Mouse (Mus musculus): ENCODE data around the gene Kremen1. TPM values are rescaled to one million over a fixed set of nuclear protein-coding genes. Genes with fewer than 3 reads are reported as not detected.

Kremen1 gene
- polyA plus RNA-seq, 1 experiment: 13.4 TPM

DNA sequence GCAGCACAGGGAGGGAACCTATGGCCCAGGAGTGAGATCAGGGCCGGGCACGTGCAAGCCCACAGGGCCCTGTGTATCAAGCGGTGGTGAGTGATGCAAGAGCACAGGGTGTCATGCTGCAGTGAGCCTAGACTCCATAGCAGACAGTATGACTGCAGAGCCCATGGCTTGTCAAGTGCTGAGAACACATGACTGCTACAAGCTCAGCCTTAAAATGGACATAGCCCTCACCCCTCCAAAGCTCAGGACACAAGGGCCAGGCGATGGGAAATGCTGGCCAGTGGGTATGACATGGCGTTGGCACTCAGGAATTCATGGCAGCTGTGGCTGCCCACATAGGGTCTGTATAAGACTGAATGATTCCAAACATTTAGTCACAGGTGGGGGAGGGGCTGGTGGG, 64.3 kb downstream of the Kremen1 start:
- H3K4me3 ChIP-seq (ENCODE audit: insufficient read depth, low read length): no peak overlapping the region
- TF ChIP-seq POLR2A (IDR thresholded peaks at IDR 0.05; ENCODE audit: borderline replicate concordance, low read depth, low read length) (no peak), CTCF (IDR thresholded peaks at IDR 0.05; ENCODE audit: low read depth, low read length) (no peak)
- H3K4me1 ChIP-seq (ENCODE audit: control insufficient read depth, insufficient read depth, low read length): no peaks in the 10 kb centered on the region
- no peak overlapping the region for H3K27ac ChIP-seq (ENCODE audit: insufficient read depth, low read depth, low read length)

DNA sequence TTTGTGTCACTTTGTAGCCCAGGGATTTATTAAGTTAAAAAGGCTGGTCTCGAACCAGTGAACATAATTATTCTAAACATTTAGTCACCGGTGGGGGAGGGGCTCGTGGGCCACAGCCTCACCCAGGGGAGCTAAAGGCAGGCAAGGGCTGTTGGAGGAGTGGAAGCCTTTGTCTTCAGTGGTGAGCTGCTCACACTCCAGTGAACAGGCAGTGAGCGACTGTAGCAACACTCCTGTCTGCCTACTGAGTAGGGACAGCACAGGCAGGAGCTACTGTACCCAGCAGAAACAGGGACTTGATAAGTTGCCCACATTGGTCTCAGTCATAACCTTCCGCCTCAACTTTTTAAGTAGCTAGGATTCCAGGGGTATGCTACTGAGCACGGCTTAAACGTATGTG, 64.8 kb downstream of the Kremen1 start:
- Histone ChIP-seq H3K4me3 (ENCODE audit: insufficient read depth, low read length) (no peak overlapping the region), H3K4me1 (ENCODE audit: control insufficient read depth, insufficient read depth, low read length) (no peaks in the 10 kb centered on the region), H3K27ac (ENCODE audit: insufficient read depth, low read depth, low read length) (no peak overlapping the region)
- TF ChIP-seq POLR2A (IDR thresholded peaks at IDR 0.05; ENCODE audit: borderline replicate concordance, low read depth, low read length): no peak
- TF ChIP-seq CTCF (IDR thresholded peaks at IDR 0.05; ENCODE audit: low read depth, low read length): no peak

DNA sequence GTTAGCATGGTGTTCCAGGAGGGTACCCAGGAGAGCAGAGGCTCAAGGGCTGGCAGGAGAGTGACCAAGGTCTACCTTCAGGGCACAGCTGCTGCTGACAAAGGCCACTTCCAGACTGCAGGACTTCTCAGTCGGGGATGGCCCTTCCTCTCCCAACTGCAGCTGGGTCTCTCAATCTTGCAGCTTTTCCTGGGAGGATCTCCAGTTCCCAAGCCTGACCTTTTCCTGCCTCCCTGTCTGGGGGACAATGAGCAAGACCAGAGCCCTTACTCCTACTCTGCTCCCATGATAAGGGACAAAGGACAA, 67.8 kb downstream of the Kremen1 start:
- no peaks in the 10 kb centered on the region for H3K4me1 ChIP-seq (ENCODE audit: control insufficient read depth, insufficient read depth, low read length)
- H3K4me3 ChIP-seq (ENCODE audit: insufficient read depth, low read length): no peak overlapping the region
- TF ChIP-seq POLR2A (IDR thresholded peaks at IDR 0.05; ENCODE audit: borderline replicate concordance, low read depth, low read length) (no peak), CTCF (IDR thresholded peaks at IDR 0.05; ENCODE audit: low read depth, low read length) (no peak)
- H3K27ac ChIP-seq (ENCODE audit: insufficient read depth, low read depth, low read length): no peak overlapping the region

DNA sequence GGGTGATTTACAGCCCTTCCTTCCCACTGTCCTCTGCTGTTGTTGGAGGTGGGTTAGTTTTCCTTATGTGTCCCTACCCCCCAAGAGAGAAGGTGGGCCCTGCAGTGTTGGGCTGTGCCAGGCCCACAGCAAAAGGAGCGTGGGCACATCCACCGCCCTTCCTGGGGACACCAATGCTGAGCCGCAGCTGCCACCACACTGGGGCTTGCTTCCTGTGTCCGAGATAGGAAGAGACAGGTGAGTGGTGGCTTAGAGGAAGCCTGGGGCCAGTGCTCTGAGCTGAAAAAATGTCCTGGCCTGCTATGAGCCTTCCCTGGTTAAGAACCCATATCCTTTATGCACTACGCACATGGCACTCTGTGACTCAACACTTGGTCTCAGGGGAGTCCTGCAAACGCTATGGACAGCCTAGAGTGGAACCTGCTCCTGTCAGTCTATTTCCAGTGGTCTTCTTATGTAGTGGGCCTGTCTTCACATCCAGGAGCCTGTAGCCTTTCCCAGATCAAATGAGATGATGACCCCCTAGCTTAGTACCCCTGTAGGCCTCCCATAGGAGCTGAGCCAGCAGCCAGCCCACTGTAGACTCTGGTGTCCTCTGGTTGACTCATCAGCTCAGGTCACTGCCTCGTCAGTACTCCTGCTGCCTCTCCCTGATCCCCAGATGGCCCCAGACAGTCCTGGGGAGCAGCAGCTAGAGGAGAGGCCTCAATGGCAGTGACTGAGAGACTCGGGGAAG, 68.3 kb downstream of the Kremen1 start:
- H3K4me1 ChIP-seq (ENCODE audit: control insufficient read depth, insufficient read depth, low read length): 0 out of 2 replicates have a peak, but pooled peaks cover 2% of the 10 kb centered on the region
- TF ChIP-seq CTCF (IDR thresholded peaks at IDR 0.05; ENCODE audit: low read depth, low read length): no peak
- TF ChIP-seq POLR2A (IDR thresholded peaks at IDR 0.05; ENCODE audit: borderline replicate concordance, low read depth, low read length): no peak
- H3K27ac ChIP-seq (ENCODE audit: insufficient read depth, low read depth, low read length): no peak overlapping the region
- H3K4me3 ChIP-seq (ENCODE audit: insufficient read depth, low read length): no peak overlapping the region

DNA sequence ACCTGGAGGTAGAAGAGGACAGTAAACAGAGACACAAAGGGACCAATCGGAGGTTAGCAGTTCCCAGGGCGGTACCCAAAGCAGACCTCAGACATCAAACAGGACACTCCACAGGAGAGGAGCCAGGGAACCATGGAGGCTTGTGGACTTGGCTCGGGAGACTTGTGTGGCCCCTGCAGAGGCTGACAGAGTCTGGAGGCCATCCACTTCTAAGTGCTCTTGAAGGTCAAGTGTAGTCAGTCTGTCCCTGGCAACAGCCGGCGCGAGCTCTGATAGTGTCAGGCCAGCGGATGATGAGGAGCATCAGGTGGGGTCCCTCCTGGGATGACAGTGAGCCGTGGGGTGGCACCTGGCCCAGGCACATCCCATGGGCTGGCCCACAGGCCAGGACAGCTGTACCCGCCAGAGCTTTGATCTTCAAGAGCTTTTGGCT, 69.3 kb downstream of the Kremen1 start:
- H3K4me1 ChIP-seq (ENCODE audit: control insufficient read depth, insufficient read depth, low read length): 0 out of 2 replicates have a peak, but pooled peaks cover 2% of the 10 kb centered on the region

DNA sequence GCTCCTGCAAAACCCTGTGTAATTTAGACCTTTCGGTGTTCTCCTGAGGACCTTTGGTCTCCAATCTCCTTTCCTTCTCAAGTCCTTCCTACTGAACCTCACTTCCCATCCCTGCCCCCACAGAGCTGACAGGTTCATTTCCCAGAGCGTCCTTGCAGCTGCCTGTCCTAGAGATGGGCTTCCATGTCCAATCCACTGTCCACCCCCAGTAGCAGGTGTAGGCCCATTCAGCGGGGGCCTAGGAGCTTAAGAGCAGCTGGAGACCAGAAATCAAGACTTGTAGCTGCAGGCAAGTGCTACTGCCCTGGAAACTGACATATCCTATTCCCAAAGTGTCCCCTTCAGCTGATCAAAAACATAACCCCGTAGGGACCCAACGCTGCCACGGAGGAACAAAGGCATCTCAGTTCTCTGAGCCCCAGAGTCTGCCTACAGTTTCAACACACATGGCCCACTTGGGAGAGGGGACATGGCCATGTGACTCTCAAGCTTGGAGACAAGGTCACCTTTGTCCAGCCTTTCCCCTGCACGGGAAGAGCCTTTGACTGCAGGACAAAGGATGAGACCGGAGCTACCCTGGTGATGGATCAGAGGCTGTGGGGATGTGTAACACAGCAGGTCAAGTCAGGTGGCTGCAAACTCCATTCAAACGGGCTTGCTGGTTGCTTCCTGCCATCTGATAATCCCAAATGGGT, 72.0 kb downstream of the Kremen1 start:
- TF ChIP-seq POLR2A (IDR thresholded peaks at IDR 0.05; ENCODE audit: borderline replicate concordance, low read depth, low read length) (no peak), CTCF (IDR thresholded peaks at IDR 0.05; ENCODE audit: low read depth, low read length) (no peak)
- Histone ChIP-seq H3K27ac (ENCODE audit: insufficient read depth, low read depth, low read length) (no peak overlapping the region), H3K4me3 (ENCODE audit: insufficient read depth, low read length) (no peak overlapping the region), H3K4me1 (ENCODE audit: control insufficient read depth, insufficient read depth, low read length) (0 out of 2 replicates have a peak, but pooled peaks cover 2% of the 10 kb centered on the region)

More for the DNA sequence above, 69.3 kb downstream of the Kremen1 start:
- Histone ChIP-seq H3K27ac (ENCODE audit: insufficient read depth, low read depth, low read length) (no peak overlapping the region), H3K4me3 (ENCODE audit: insufficient read depth, low read length) (no peak overlapping the region)
- TF ChIP-seq POLR2A (IDR thresholded peaks at IDR 0.05; ENCODE audit: borderline replicate concordance, low read depth, low read length) (no peak), CTCF (IDR thresholded peaks at IDR 0.05; ENCODE audit: low read depth, low read length) (no peak)

DNA sequence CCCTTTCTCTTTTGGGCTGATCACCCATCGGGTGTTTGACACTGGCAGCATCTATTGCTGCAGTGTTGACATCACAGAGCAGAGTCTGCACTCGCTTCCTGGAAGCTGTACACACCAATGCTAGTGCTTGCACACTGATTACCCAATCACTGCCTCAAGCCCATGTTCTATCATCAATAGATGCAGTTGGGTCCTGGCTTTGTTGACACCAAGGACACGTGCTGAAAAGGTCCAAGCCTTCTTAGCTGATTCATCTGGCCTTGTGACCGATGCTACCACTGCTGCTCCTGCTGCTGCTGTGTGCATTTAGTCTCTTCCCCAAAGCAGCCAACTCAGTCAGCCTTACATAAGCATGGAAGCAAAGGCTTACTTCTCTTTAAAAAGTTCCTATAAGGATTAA, 73.2 kb downstream of the Kremen1 start:
- Histone ChIP-seq H3K4me1 (ENCODE audit: control insufficient read depth, insufficient read depth, low read length) (0 out of 2 replicates have a peak, but pooled peaks cover 2% of the 10 kb centered on the region), H3K4me3 (ENCODE audit: insufficient read depth, low read length) (no peak overlapping the region), H3K27ac (ENCODE audit: insufficient read depth, low read depth, low read length) (no peak overlapping the region)
- TF ChIP-seq POLR2A (IDR thresholded peaks at IDR 0.05; ENCODE audit: borderline replicate concordance, low read depth, low read length): no peak
- TF ChIP-seq CTCF (IDR thresholded peaks at IDR 0.05; ENCODE audit: low read depth, low read length): no peak

DNA sequence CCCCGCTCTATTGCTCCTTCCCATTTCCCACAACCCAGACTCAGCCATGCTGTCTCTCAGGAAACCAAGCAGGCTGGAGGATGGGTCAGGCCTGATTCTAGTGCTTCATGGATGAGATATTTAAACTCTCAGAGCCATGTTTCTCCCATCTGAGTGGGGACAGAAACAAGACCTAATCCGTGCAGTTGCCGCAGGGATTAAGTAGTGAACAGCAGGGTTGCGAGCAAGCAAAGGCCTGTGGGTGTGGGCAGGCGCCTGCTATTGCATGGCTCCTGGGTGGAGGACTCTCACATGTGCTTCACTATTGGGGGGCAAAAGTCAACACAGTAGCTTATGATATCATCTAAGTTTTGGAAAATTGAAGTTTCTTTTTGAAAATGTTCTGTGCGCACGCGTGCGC, 76.5 kb downstream of the Kremen1 start:
- Histone ChIP-seq H3K27ac (ENCODE audit: insufficient read depth, low read depth, low read length) (no peak overlapping the region), H3K4me3 (ENCODE audit: insufficient read depth, low read length) (no peak overlapping the region), H3K4me1 (ENCODE audit: control insufficient read depth, insufficient read depth, low read length) (peaks cover 2% of the 10 kb centered on the region; the same call in 1 of the 2 replicates)
- TF ChIP-seq CTCF (IDR thresholded peaks at IDR 0.05; ENCODE audit: low read depth, low read length): no peak
- no peak for TF ChIP-seq POLR2A (IDR thresholded peaks at IDR 0.05; ENCODE audit: borderline replicate concordance, low read depth, low read length)

DNA sequence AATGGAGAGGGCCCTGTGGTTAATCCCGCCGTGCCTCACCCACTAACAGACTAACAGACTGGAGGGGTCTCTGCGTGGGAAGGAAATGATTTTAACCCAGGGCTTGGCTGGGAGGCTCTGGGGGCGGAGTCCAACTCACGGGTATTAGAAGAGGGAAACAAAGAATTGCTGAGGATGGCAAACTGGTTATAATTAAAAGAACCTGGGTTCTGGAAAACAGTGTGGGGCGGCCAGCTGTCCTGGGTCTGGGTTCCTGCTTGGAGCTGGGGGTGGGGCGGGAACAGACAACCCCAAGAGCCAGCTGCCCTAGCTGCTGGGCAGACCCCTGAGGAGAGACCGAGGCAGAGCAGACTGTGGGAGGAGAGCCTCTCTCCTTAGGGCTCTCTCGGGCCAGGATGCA, 77.1 kb downstream of the Kremen1 start:
- TF ChIP-seq POLR2A (IDR thresholded peaks at IDR 0.05; ENCODE audit: borderline replicate concordance, low read depth, low read length) (no peak), CTCF (IDR thresholded peaks at IDR 0.05; ENCODE audit: low read depth, low read length) (no peak)
- Histone ChIP-seq H3K27ac (ENCODE audit: insufficient read depth, low read depth, low read length) (no peak overlapping the region), H3K4me1 (ENCODE audit: control insufficient read depth, insufficient read depth, low read length) (peaks cover 2% of the 10 kb centered on the region; the same call in 1 of the 2 replicates), H3K4me3 (ENCODE audit: insufficient read depth, low read length) (no peak overlapping the region)

DNA sequence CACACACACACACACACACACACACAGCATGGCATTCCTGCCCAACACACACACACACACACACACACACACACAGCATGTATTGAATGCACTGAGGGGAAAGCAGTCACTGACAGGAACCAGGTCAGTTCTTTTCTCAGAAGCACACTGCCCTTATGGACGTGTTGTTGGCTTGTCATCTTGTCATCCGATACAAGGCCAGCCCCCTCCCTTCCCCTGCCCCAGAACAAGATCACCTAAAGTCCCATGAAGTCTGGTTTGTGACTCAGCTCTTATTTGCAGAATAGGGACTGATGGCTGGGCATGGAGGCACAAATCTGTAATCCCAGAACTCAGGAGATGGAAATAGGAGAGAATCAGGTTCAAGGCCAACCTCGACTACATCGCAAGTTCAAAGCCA, 78.5 kb downstream of the Kremen1 start:
- Histone ChIP-seq H3K27ac (ENCODE audit: insufficient read depth, low read depth, low read length) (no peak overlapping the region), H3K4me3 (ENCODE audit: insufficient read depth, low read length) (no peak overlapping the region), H3K4me1 (ENCODE audit: control insufficient read depth, insufficient read depth, low read length) (no peaks in the 10 kb centered on the region; the same call in 1 of the 2 replicates)
- TF ChIP-seq CTCF (IDR thresholded peaks at IDR 0.05; ENCODE audit: low read depth, low read length) (no peak), POLR2A (IDR thresholded peaks at IDR 0.05; ENCODE audit: borderline replicate concordance, low read depth, low read length) (no peak)

Data from bone marrow macrophage, adult 2 months (primary cell).